Mouse (Mus musculus): ENCODE data around the gene Pnkd. TPM values are rescaled to one million over a fixed set of nuclear protein-coding genes. Genes with fewer than 3 reads are reported as not detected.

The Pnkd gene
- total and polyA plus RNA-seq, 3 experiments: 27.7 to 186 (median 30.5) TPM

GRCm38 (mm10) chr1:74293306-74293960 lies 8.7 kb downstream of the Pnkd start:
- H3K9me3 ChIP-seq (replicated peaks): no peaks in the 10 kb centered on the region
- peaks cover 58% of the 10 kb centered on the region for H3K4me1 ChIP-seq (ENCODE audit: insufficient read depth, low read depth, low read length)
- H3K27me3 ChIP-seq (ENCODE audit: insufficient read depth, low read length): no peaks in the 10 kb centered on the region
- H3K36me3 ChIP-seq (replicated peaks): peaks cover 94% of the 10 kb centered on the region
- TF ChIP-seq GATA2 (IDR thresholded peaks at IDR 0.05; ENCODE audit: borderline replicate concordance, low read depth, low read length) (no peak), CTCF (IDR thresholded peaks at IDR 0.05; ENCODE audit: low read depth, low read length) (no peak), POLR2AphosphoS5 (IDR thresholded peaks at IDR 0.05; ENCODE audit: insufficient replicate concordance, low read depth, low read length) (no peak), TAL1 (conservative IDR thresholded peaks at IDR 0.05; ENCODE audit: low read depth, low read length) (no peak), GATA1 (IDR thresholded peaks at IDR 0.05; ENCODE audit: borderline replicate concordance, low read length) (no peak)
- H3K4me3 ChIP-seq (ENCODE audit: low read depth, low read length): no peak overlapping the region
- no peak for ATAC-seq (ENCODE audit: extremely low read depth, insufficient number of reproducible peaks, low FRiP score, poor library complexity, severe bottlenecking)
- DNase-seq (ENCODE audit: low spot score): no peak

GRCm38 (mm10) chr1:74294090-74294643 lies 9.4 kb downstream of the Pnkd start:
- ATAC-seq (ENCODE audit: extremely low read depth, insufficient number of reproducible peaks, low FRiP score, poor library complexity, severe bottlenecking): no peak
- peaks cover 56% of the 10 kb centered on the region for H3K4me1 ChIP-seq (ENCODE audit: insufficient read depth, low read depth, low read length)
- DNase-seq (ENCODE audit: low spot score): no peak
- no peaks in the 10 kb centered on the region for H3K9me3 ChIP-seq (replicated peaks)
- H3K36me3 ChIP-seq (replicated peaks): peaks cover 94% of the 10 kb centered on the region
- no peaks in the 10 kb centered on the region for H3K27me3 ChIP-seq (ENCODE audit: insufficient read depth, low read length)
- TF ChIP-seq GATA2 (IDR thresholded peaks at IDR 0.05; ENCODE audit: borderline replicate concordance, low read depth, low read length) (no peak), GATA1 (IDR thresholded peaks at IDR 0.05; ENCODE audit: borderline replicate concordance, low read length) (no peak), CTCF (IDR thresholded peaks at IDR 0.05; ENCODE audit: low read depth, low read length) (no peak), TAL1 (conservative IDR thresholded peaks at IDR 0.05; ENCODE audit: low read depth, low read length) (no peak), POLR2AphosphoS5 (IDR thresholded peaks at IDR 0.05; ENCODE audit: insufficient replicate concordance, low read depth, low read length) (no peak)
- H3K4me3 ChIP-seq (ENCODE audit: low read depth, low read length): no peak overlapping the region

GRCm38 (mm10) chr1:74294733-74295455 lies 10.2 kb downstream of the Pnkd start:
- H3K9me3 ChIP-seq (replicated peaks): no peaks in the 10 kb centered on the region
- H3K36me3 ChIP-seq (replicated peaks): peaks cover 93% of the 10 kb centered on the region
- H3K27me3 ChIP-seq (ENCODE audit: insufficient read depth, low read length): no peaks in the 10 kb centered on the region
- no peak for DNase-seq (ENCODE audit: low spot score)
- no peak for ATAC-seq (ENCODE audit: extremely low read depth, insufficient number of reproducible peaks, low FRiP score, poor library complexity, severe bottlenecking)
- H3K4me1 ChIP-seq (ENCODE audit: insufficient read depth, low read depth, low read length): peaks cover 56% of the 10 kb centered on the region
- TF ChIP-seq GATA1 (IDR thresholded peaks at IDR 0.05; ENCODE audit: borderline replicate concordance, low read length) (no peak), GATA2 (IDR thresholded peaks at IDR 0.05; ENCODE audit: borderline replicate concordance, low read depth, low read length) (no peak), POLR2AphosphoS5 (IDR thresholded peaks at IDR 0.05; ENCODE audit: insufficient replicate concordance, low read depth, low read length) (no peak), CTCF (IDR thresholded peaks at IDR 0.05; ENCODE audit: low read depth, low read length) (no peak), TAL1 (conservative IDR thresholded peaks at IDR 0.05; ENCODE audit: low read depth, low read length) (no peak)
- H3K4me3 ChIP-seq (ENCODE audit: low read depth, low read length): peak overlapping the region; percentile 67; the same call in 1 of the 2 replicates

DNA sequence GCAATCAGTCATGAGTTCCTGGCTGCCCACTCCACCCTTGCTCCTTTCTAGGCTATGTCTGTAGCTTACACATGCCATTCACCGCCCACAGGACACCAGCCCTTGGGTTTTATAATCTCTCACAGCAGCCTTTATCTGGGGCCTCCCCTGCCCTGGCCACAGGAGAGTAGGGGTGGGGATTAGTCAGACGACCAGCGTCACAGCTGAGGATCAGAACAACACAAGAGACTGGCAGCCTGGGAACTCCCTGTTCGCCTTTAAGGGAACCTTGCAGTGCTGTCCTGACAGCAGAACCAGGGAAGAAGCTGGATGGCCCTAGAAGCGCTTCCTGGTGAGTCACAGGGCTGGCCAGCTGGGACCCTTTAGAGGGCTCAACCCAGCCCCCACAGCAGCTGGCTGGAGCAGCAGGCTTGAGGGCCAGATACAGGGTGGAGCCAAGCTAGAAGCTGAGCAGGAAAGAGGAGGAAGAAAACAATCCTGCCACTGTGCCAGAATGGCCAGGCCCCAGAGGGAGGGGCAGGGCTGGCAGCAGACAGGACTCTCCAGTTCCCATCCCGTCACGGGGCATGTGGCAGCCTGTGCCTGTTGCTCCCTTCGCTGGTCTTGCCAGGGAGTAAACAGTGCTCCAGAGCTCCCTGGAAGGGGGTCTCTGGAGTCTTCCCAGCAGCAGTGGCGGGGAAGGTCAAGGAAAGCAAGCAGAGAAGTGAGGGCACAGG lies 10.9 kb downstream of the Pnkd start:
- H3K4me3 ChIP-seq (ENCODE audit: low read depth, low read length): peak overlapping the region; percentile 67; the same call in 1 of the 2 replicates
- TF ChIP-seq CTCF (IDR thresholded peaks at IDR 0.05; ENCODE audit: low read depth, low read length) (no peak), TAL1 (conservative IDR thresholded peaks at IDR 0.05; ENCODE audit: low read depth, low read length) (peak; percentile 59), GATA1 (IDR thresholded peaks at IDR 0.05; ENCODE audit: borderline replicate concordance, low read length) (no peak), GATA2 (IDR thresholded peaks at IDR 0.05; ENCODE audit: borderline replicate concordance, low read depth, low read length) (no peak), POLR2AphosphoS5 (IDR thresholded peaks at IDR 0.05; ENCODE audit: insufficient replicate concordance, low read depth, low read length) (no peak)
- H3K27me3 ChIP-seq (ENCODE audit: insufficient read depth, low read length): no peaks in the 10 kb centered on the region
- peaks cover 87% of the 10 kb centered on the region for H3K36me3 ChIP-seq (replicated peaks)
- ATAC-seq (ENCODE audit: extremely low read depth, insufficient number of reproducible peaks, low FRiP score, poor library complexity, severe bottlenecking) (peak; percentile 89), DNase-seq (ENCODE audit: low spot score) (peak; percentile 88)
- H3K9me3 ChIP-seq (replicated peaks): no peaks in the 10 kb centered on the region
- peaks cover 54% of the 10 kb centered on the region for H3K4me1 ChIP-seq (ENCODE audit: insufficient read depth, low read depth, low read length)

GRCm38 (mm10) chr1:74296477-74296876 lies 11.7 kb downstream of the Pnkd start:
- Histone ChIP-seq H3K27me3 (ENCODE audit: insufficient read depth, low read length) (no peaks in the 10 kb centered on the region), H3K4me1 (ENCODE audit: insufficient read depth, low read depth, low read length) (peaks cover 56% of the 10 kb centered on the region), H3K9me3 (replicated peaks) (no peaks in the 10 kb centered on the region), H3K4me3 (ENCODE audit: low read depth, low read length) (peak overlapping the region; percentile 67; the same call in 1 of the 2 replicates), H3K36me3 (replicated peaks) (peaks cover 87% of the 10 kb centered on the region)
- TF ChIP-seq TAL1 (conservative IDR thresholded peaks at IDR 0.05; ENCODE audit: low read depth, low read length) (no peak), GATA1 (IDR thresholded peaks at IDR 0.05; ENCODE audit: borderline replicate concordance, low read length) (no peak), CTCF (IDR thresholded peaks at IDR 0.05; ENCODE audit: low read depth, low read length) (no peak), GATA2 (IDR thresholded peaks at IDR 0.05; ENCODE audit: borderline replicate concordance, low read depth, low read length) (no peak), POLR2AphosphoS5 (IDR thresholded peaks at IDR 0.05; ENCODE audit: insufficient replicate concordance, low read depth, low read length) (no peak)
- ATAC-seq (ENCODE audit: extremely low read depth, insufficient number of reproducible peaks, low FRiP score, poor library complexity, severe bottlenecking) (no peak), DNase-seq (ENCODE audit: low spot score) (no peak)

Measured in G1E (cell line).